Mouse (Mus musculus) C2C12 (cell line): ENCODE measurements at regions not wholly inside any gene's neighbourhood (a gene's known extent, or its start where the extent isn't known, plus 50 kb on each side); places are given as distances from the start of the nearest gene placed in this dataset.

Source experiments
- CTCF ChIP-seq: IDR thresholded peaks from one replicate; pipeline ENCODE4 v1.5.1; 2011; ENCODE audit not compliant: control insufficient read depth, insufficient read depth, insufficient read length
- MYOG ChIP-seq: IDR thresholded peaks from one replicate; pipeline ENCODE4 v1.6.1; 2011; ENCODE audit not compliant: control insufficient read depth, insufficient read length; ENCODE audit errors: extremely low read depth
- USF1 ChIP-seq: IDR thresholded peaks from one replicate; pipeline ENCODE4 v1.6.1; 2011; ENCODE audit warnings: low read depth, mild to moderate bottlenecking, control low read depth, moderate library complexity

DNA sequence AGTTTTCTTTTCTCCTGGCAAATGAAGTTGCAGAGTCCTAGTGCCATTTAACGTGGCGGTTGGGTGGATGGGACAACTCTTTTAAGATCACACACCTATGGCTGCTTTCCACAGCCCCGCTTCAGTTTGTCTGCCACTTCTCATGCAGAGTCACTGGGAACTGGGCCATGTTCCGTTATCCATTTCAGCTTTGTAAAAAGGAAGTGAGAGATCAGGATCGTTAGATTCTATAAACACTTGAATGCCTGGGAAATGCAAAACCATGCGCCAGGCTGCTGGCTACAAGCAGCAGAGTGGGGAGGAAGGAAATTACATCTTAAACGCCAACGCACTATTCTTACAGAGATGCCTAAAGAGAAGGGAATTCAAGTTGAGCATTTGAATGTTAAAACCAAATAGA lies 251.1 kb upstream of the Slc7a11 start:
- TF ChIP-seq CTCF (no peak), MYOG (no peak), USF1 (no peak)
